Mouse (Mus musculus) right cerebral cortex, adult 2 months (tissue): ENCODE results near the gene Fgfr2.

Source experiments
- DNase-seq, 2 experiments: peaks; one replicate each; pipeline ENCODE4 v3.0.0; 2021 to 2022; ENCODE audit warnings: low spot score in 2 of 2

The Fgfr2 gene

GRCm38 (mm10) chr7:132270364-132270763 lies 852.8 kb downstream of the Fgfr2 start:
- no peak for DNase-seq

- DNase-seq = no peak
Observed at GRCm38 (mm10) chr7:132269661-132270060, 853.5 kb downstream of the Fgfr2 start.

- DNase-seq = no peak
Observed at GRCm38 (mm10) chr7:132267721-132268498, 855.2 kb downstream of the Fgfr2 start.

GRCm38 (mm10) chr7:132264763-132265162 lies 858.4 kb downstream of the Fgfr2 start:
- DNase-seq = peak in 1 of 2 experiments; percentile 33

GRCm38 (mm10) chr7:132263186-132263585 lies 860.0 kb downstream of the Fgfr2 start:
- no peak for DNase-seq

- no peak for DNase-seq
Observed at GRCm38 (mm10) chr7:132262696-132263095, 860.5 kb downstream of the Fgfr2 start.

- no peak for DNase-seq
Observed at GRCm38 (mm10) chr7:132261885-132262284, 861.3 kb downstream of the Fgfr2 start.

- no peak for DNase-seq
Observed at GRCm38 (mm10) chr7:132260632-132261031, 862.5 kb downstream of the Fgfr2 start.

GRCm38 (mm10) chr7:132258817-132259216 lies 864.3 kb downstream of the Fgfr2 start:
- no peak for DNase-seq

GRCm38 (mm10) chr7:132258216-132258615 lies 864.9 kb downstream of the Fgfr2 start:
- no peak for DNase-seq

- DNase-seq = peak; percentile 76 to 80
Observed at GRCm38 (mm10) chr7:132253513-132253912, 869.6 kb downstream of the Fgfr2 start.

GRCm38 (mm10) chr7:132253078-132253477 lies 870.1 kb downstream of the Fgfr2 start:
- no peak for DNase-seq

GRCm38 (mm10) chr7:132249563-132250119 lies 873.5 kb downstream of the Fgfr2 start:
- DNase-seq = no peak

GRCm38 (mm10) chr7:132247567-132247966 lies 875.6 kb downstream of the Fgfr2 start:
- DNase-seq = peak in 1 of 2 experiments; percentile 45

GRCm38 (mm10) chr7:132247091-132247490 lies 876.1 kb downstream of the Fgfr2 start:
- no peak for DNase-seq

- DNase-seq = no peak
Observed at GRCm38 (mm10) chr7:132245730-132246129, 877.4 kb downstream of the Fgfr2 start.

- DNase-seq = no peak
Observed at GRCm38 (mm10) chr7:132244637-132245036, 878.5 kb downstream of the Fgfr2 start.

- no peak for DNase-seq
Observed at GRCm38 (mm10) chr7:132243225-132243624, 879.9 kb downstream of the Fgfr2 start.

GRCm38 (mm10) chr7:132242617-132243141 lies 880.5 kb downstream of the Fgfr2 start:
- DNase-seq = no peak

GRCm38 (mm10) chr7:132238921-132239320 lies 884.2 kb downstream of the Fgfr2 start:
- no peak for DNase-seq

- DNase-seq = no peak
Observed at GRCm38 (mm10) chr7:132237191-132237590, 886.0 kb downstream of the Fgfr2 start.

- no peak for DNase-seq
Observed at GRCm38 (mm10) chr7:132236789-132237188, 886.4 kb downstream of the Fgfr2 start.

GRCm38 (mm10) chr7:132234250-132234649 lies 888.9 kb downstream of the Fgfr2 start:
- no peak for DNase-seq
